Mouse (Mus musculus) liver, adult 2 months (tissue): ENCODE results near the gene Arhgap10.

Source experiments
- CTCF ChIP-seq: fragments of 200-500 bp; IDR thresholded peaks from 2 replicates; pipeline ENCODE4 v1.5.1; 2011; ENCODE audit warnings: low read depth, low read length, control low read depth
- POLR2A ChIP-seq: fragments of 200-500 bp; IDR thresholded peaks from 2 replicates; pipeline ENCODE4 v1.6.1; 2011; ENCODE audit warnings: low read length, control low read depth; ENCODE audit not compliant: insufficient read depth; ENCODE audit errors: extremely low read depth

DNA sequence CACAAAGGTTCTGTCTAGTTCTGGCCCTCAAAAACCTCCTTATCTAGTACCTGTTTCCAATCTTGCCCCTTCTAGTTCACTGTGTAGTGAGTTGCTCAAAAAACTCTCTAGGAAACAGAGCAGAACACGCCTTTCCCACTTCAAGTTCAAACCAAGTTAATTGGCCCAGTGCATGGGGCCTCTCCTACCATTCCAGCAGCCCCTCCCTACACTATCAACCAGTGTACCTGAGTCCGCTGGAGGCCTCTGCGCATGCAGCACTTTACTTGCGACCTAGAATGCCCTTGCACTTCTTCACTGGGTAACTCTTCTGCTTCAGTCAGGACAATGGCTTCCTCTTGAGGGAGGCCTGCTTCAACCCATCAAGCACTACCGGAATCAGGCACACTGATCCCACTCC, 266.6 kb downstream of the Arhgap10 start:
- TF ChIP-seq POLR2A: no peak
- no peak for TF ChIP-seq CTCF
